In genomic region chr10:33256202-33256601, GRCm38 (mm10) we compare ENCODE assay signal across 27 mouse cellular contexts.
A peak's percentile ranks its signal among the peaks of the same experiment; 100 is the strongest.
DNase-seq lines count a peak whose midpoint lies in the region; ATAC-seq and TF ChIP-seq lines count a peak whose summit lies in the region.
"Had no signal": no experiment of that assay in that cellular context is flagged by ENCODE, and none has a peak within 500 bp of the region (broad histone marks: within the 10 kb centered on the region; RNA-seq: fewer than 3 reads in every experiment).

No protein-coding gene starts in this region.

- H3K36me3 ChIP-seq in heart, embryonic 12.5 days: no peaks in the 10 kb centered on the region
- H3K36me3 ChIP-seq in heart, embryonic 15.5 days: no peaks in the 10 kb centered on the region
- no peaks in the 10 kb centered on the region for H3K36me3 ChIP-seq in heart, postnatal 0 days (replicated peaks; ENCODE audit: control insufficient read depth, insufficient read depth, low read length)
- no peaks in the 10 kb centered on the region for H3K36me3 ChIP-seq in liver, embryonic 11.5 days (ENCODE audit: control insufficient read depth, insufficient read depth, low read length)
- H3K36me3 ChIP-seq: embryonic facial prominence, embryonic 12.5 days; embryonic facial prominence, embryonic 15.5 days; G1E; hindbrain, embryonic 12.5 days; hindbrain, embryonic 15.5 days; kidney, embryonic 15.5 days had no signal

- no peaks in the 10 kb centered on the region for H3K27me3 ChIP-seq in heart, embryonic 12.5 days (replicated peaks)
- H3K27me3 ChIP-seq in heart, embryonic 15.5 days: no peaks in the 10 kb centered on the region
- no peaks in the 10 kb centered on the region for H3K27me3 ChIP-seq in heart, postnatal 0 days (ENCODE audit: control insufficient read depth, insufficient read depth, low read length)
- H3K27me3 ChIP-seq in liver, embryonic 11.5 days (replicated peaks; ENCODE audit: control insufficient read depth, insufficient read depth, low read length): no peaks in the 10 kb centered on the region
- H3K27me3 ChIP-seq: CH12.LX; embryonic facial prominence, embryonic 12.5 days; embryonic facial prominence, embryonic 15.5 days; hindbrain, embryonic 12.5 days; hindbrain, embryonic 15.5 days; kidney, embryonic 15.5 days; Patski had no signal

- no peaks in the 10 kb centered on the region for H3K9me3 ChIP-seq in heart, embryonic 12.5 days (replicated peaks)
- H3K9me3 ChIP-seq in heart, embryonic 15.5 days (replicated peaks): no peaks in the 10 kb centered on the region
- no peaks in the 10 kb centered on the region for H3K9me3 ChIP-seq in heart, postnatal 0 days (replicated peaks; ENCODE audit: control insufficient read depth, low read length)
- no peaks in the 10 kb centered on the region for H3K9me3 ChIP-seq in liver, embryonic 11.5 days (ENCODE audit: control insufficient read depth, low read length)
- H3K9me3 ChIP-seq: embryonic facial prominence, embryonic 12.5 days; embryonic facial prominence, embryonic 15.5 days; G1E; hindbrain, embryonic 12.5 days; hindbrain, embryonic 15.5 days; kidney, embryonic 15.5 days had no signal

- TF ChIP-seq CTCF in heart, postnatal 0 days (IDR thresholded peaks at IDR 0.05; ENCODE audit: low read depth): no peak

- no peak overlapping the region; the same call in 1 of the 2 replicates for H3K27ac ChIP-seq in heart, embryonic 12.5 days (ENCODE audit: poor library complexity, severe bottlenecking)
- H3K27ac ChIP-seq in heart, embryonic 15.5 days: peak overlapping the region; percentile 67
- H3K27ac ChIP-seq in heart, postnatal 0 days (ENCODE audit: low read depth): peak overlapping the region; percentile 92
- H3K27ac ChIP-seq in liver, embryonic 11.5 days (ENCODE audit: low read depth, low read length): no peak overlapping the region
- H3K27ac ChIP-seq: embryonic facial prominence, embryonic 12.5 days; embryonic facial prominence, embryonic 15.5 days; gastrocnemius, adult 2 months; hindbrain, embryonic 12.5 days; hindbrain, embryonic 15.5 days; kidney, embryonic 15.5 days had no signal

- H3K4me3 ChIP-seq in heart, embryonic 12.5 days: no peak overlapping the region
- peak overlapping the region; percentile 25; the same call in 1 of the 2 replicates for H3K4me3 ChIP-seq in heart, embryonic 15.5 days
- H3K4me3 ChIP-seq in heart, postnatal 0 days (ENCODE audit: low read depth, low read length): peak overlapping the region; percentile 46
- H3K4me3 ChIP-seq in liver, embryonic 11.5 days (ENCODE audit: low read depth, low read length): no peak overlapping the region
- H3K4me3 ChIP-seq: embryonic facial prominence, embryonic 12.5 days; embryonic facial prominence, embryonic 15.5 days; gastrocnemius, adult 2 months; hindbrain, embryonic 12.5 days; hindbrain, embryonic 15.5 days; kidney, embryonic 15.5 days had no signal

- intact Hi-C loops in heart, postnatal 36 days (cut with DNase I): no loop called here

- H3K9ac ChIP-seq in heart, embryonic 12.5 days: no peak overlapping the region
- no peak overlapping the region for H3K9ac ChIP-seq in heart, embryonic 15.5 days
- H3K9ac ChIP-seq in heart, postnatal 0 days (replicated peaks; ENCODE audit: low read depth, low read length): peak overlapping the region; percentile 57; the same call in 1 of the 2 replicates
- no peak overlapping the region for H3K9ac ChIP-seq in liver, embryonic 11.5 days (ENCODE audit: low read depth, low read length)
- H3K9ac ChIP-seq: embryonic facial prominence, embryonic 12.5 days; embryonic facial prominence, embryonic 15.5 days; forebrain, postnatal 0 days; hindbrain, embryonic 12.5 days; hindbrain, embryonic 15.5 days; kidney, embryonic 15.5 days had no signal

- H3K4me2 ChIP-seq in heart, embryonic 12.5 days: no peak overlapping the region
- H3K4me2 ChIP-seq in heart, embryonic 15.5 days: peak overlapping the region; percentile 18; the same call in 1 of the 2 replicates
- H3K4me2 ChIP-seq in heart, postnatal 0 days (ENCODE audit: low read depth, low read length): peak overlapping the region; percentile 48
- no peak overlapping the region for H3K4me2 ChIP-seq in liver, embryonic 11.5 days
- H3K4me2 ChIP-seq: embryonic facial prominence, embryonic 12.5 days; embryonic facial prominence, embryonic 15.5 days; hindbrain, embryonic 12.5 days; hindbrain, embryonic 15.5 days; kidney, embryonic 15.5 days had no signal

- ATAC-seq in heart, embryonic 12.5 days (ENCODE audit: insufficient number of reproducible peaks, low FRiP score): no peak
- ATAC-seq in heart, embryonic 15.5 days (replicated peaks; ENCODE audit: insufficient number of reproducible peaks, insufficient read depth, low FRiP score, low read depth): peak; percentile 77; the same call in 1 of the 2 replicates
- peak; percentile 88 for ATAC-seq in heart, postnatal 0 days (ENCODE audit: insufficient read depth, low read depth)
- no peak for ATAC-seq in liver, embryonic 11.5 days (replicated peaks; ENCODE audit: low FRiP score)
- ATAC-seq: forebrain, embryonic 14.5 days; forebrain, postnatal 0 days; intestine, postnatal 0 days; Patski had no signal

- H3K4me1 ChIP-seq in heart, embryonic 12.5 days (replicated peaks): no peaks in the 10 kb centered on the region; the same call in 1 of the 2 replicates
- no peaks in the 10 kb centered on the region for H3K4me1 ChIP-seq in heart, embryonic 15.5 days (replicated peaks)
- H3K4me1 ChIP-seq in heart, postnatal 0 days (ENCODE audit: control insufficient read depth, insufficient read depth): no peaks in the 10 kb centered on the region
- no peaks in the 10 kb centered on the region for H3K4me1 ChIP-seq in liver, embryonic 11.5 days (replicated peaks; ENCODE audit: control insufficient read depth, insufficient read depth, low read length)
- H3K4me1 ChIP-seq: embryonic facial prominence, embryonic 12.5 days; embryonic facial prominence, embryonic 15.5 days; hindbrain, embryonic 12.5 days; hindbrain, embryonic 15.5 days; kidney, embryonic 15.5 days had no signal

- 37% methylated on average over 1 of the region's 1 CpGs for WGBS in heart, embryonic 12.5 days
- 36% methylated on average over 1 of the region's 1 CpGs for WGBS in heart, embryonic 15.5 days
- 21% methylated on average over 1 of the region's 1 CpGs for WGBS in heart, postnatal 0 days
- WGBS in liver, embryonic 11.5 days: 53% methylated on average over 1 of the region's 1 CpGs

- peak; percentile 25 to 50 for DNase-seq in heart, adult 18-20 months
- no peak for DNase-seq in heart, postnatal 36 days
- DNase-seq in heart, adult 9 months (ENCODE audit: low spot score in 2 of 2): peak; percentile 38 to 45
- DNase-seq in heart, postnatal 0 days (ENCODE audit: low spot score): peak; percentile 91
- no peak for DNase-seq in liver, embryonic 11.5 days (ENCODE audit: low spot score)
- DNase-seq: adrenal gland, postnatal 14 days; B cell, adult 2 months; cerebellum, adult 11 months; cerebellum, adult 2 months; cerebellum, adult 9-11 months; cerebellum, postnatal 25 days; forebrain, postnatal 0 days; gastrocnemius, adult 2 months; gastrocnemius, postnatal 14 days; kidney, adult 2 months had no signal

- peak; percentile 96 for TF ChIP-seq EP300 in heart, postnatal 0 days (IDR thresholded peaks at IDR 0.05; ENCODE audit: low read depth)

Comparison
In these comparisons a context has a peak if more than half of its experiments do, and no peak if none do; other contexts are left out.
1. DNase-seq: peak in heart, adult 18-20 months (2 of 2), heart, adult 9 months (2 of 2) and heart, postnatal 0 days (single experiment); none in heart, postnatal 36 days (0 of 2) and liver, embryonic 11.5 days (single experiment).
2. ATAC-seq: peak in heart, embryonic 15.5 days (single experiment) and heart, postnatal 0 days (single experiment); none in heart, embryonic 12.5 days (single experiment) and liver, embryonic 11.5 days (single experiment).
3. H3K27ac ChIP-seq: peak in heart, embryonic 15.5 days (single experiment) and heart, postnatal 0 days (single experiment); none in heart, embryonic 12.5 days (single experiment) and liver, embryonic 11.5 days (single experiment).
4. H3K4me2 ChIP-seq: peak in heart, embryonic 15.5 days (single experiment) and heart, postnatal 0 days (single experiment); none in heart, embryonic 12.5 days (single experiment) and liver, embryonic 11.5 days (single experiment).
5. H3K4me3 ChIP-seq: peak in heart, embryonic 15.5 days (single experiment) and heart, postnatal 0 days (single experiment); none in heart, embryonic 12.5 days (single experiment) and liver, embryonic 11.5 days (single experiment).